ENCODE assay signal across 8 mouse cellular contexts in the genomic region with DNA sequence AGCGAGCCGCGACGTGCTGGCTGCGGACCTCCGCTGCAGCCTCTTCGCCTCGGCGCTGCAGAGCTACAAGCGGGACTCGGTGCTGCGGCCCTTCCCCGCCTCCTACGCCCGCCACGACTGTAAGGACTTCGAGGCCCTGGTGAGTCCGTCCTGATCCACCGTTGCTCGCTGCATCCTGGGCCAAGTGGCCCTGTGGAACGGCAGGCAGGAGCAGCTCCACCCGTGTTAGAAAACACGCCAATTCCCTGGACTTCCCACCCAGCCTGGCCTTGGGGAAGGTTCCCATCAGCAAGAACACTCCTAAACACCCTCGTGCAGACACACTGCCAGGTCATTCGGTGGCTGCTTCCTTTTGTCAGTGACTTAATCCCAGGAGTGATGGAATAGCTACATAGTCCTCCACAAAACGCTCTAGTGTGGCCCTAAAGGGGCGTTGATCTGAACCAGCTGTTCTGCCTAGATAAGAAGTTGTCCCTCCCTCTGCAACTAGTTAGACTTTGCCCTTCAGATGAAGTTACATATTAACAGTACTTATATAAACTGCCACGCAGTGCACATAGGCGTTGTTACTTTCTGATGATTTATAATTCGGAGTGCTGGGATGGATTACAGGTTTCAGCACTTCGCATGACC. TPM values are rescaled to one million over a fixed set of nuclear protein-coding genes. Genes with fewer than 3 reads are reported as not detected.
DNase-seq lines count a peak whose midpoint lies in the region; ATAC-seq and TF ChIP-seq lines count a peak whose summit lies in the region.

No protein-coding gene starts in this region.

- H3K36me3 ChIP-seq in lung, embryonic 14.5 days (ENCODE audit: insufficient read depth) = no peaks in the 10 kb centered on the region
- no peaks in the 10 kb centered on the region for H3K36me3 ChIP-seq in embryonic facial prominence, embryonic 12.5 days
- H3K36me3 ChIP-seq in intestine, embryonic 14.5 days (ENCODE audit: control insufficient read depth, insufficient read depth, low read length) = no peaks in the 10 kb centered on the region
- no peaks in the 10 kb centered on the region for H3K36me3 ChIP-seq in macrophage (ENCODE audit: inconsistent target)

- H3K9ac ChIP-seq in lung, embryonic 14.5 days = peak overlapping the region; percentile 79
- peak overlapping the region; percentile 79 for H3K9ac ChIP-seq in embryonic facial prominence, embryonic 12.5 days
- H3K9ac ChIP-seq in intestine, embryonic 14.5 days (ENCODE audit: low read length) = peak overlapping the region; percentile 77

- TF ChIP-seq CTCF in lung, embryonic 14.5 days (IDR thresholded peaks at IDR 0.05; ENCODE audit: low read depth) = no peak

- H3K79me2 ChIP-seq in macrophage (ENCODE audit: inconsistent target) = no peaks in the 10 kb centered on the region

- peak overlapping the region; percentile 64 for H3K4me3 ChIP-seq in lung, embryonic 14.5 days (ENCODE audit: low read depth, low read length)
- H3K4me3 ChIP-seq in embryonic facial prominence, embryonic 12.5 days = peak overlapping the region; percentile 67
- peak overlapping the region; percentile 62 for H3K4me3 ChIP-seq in intestine, embryonic 14.5 days (ENCODE audit: low read depth, low read length)
- H3K4me3 ChIP-seq in macrophage (ENCODE audit: inconsistent target) = peak overlapping the region; percentile 33; the same call in 1 of the 2 replicates

- peak; percentile 71 for ATAC-seq in lung, embryonic 14.5 days (ENCODE audit: insufficient read depth)
- ATAC-seq in embryonic facial prominence, embryonic 12.5 days (ENCODE audit: insufficient number of reproducible peaks, insufficient read depth, low FRiP score, low TSS enrichment) = no peak; the same call in 1 of the 2 replicates
- ATAC-seq in intestine, embryonic 14.5 days (replicated peaks; ENCODE audit: low FRiP score, low TSS enrichment, low read depth) = peak; percentile 71
- ATAC-seq in granulocyte monocyte progenitor cell, adult 5-6 weeks (replicated peaks; ENCODE audit: poor library complexity, severe bottlenecking) = no peak

- peak overlapping the region; percentile 89 for H3K27ac ChIP-seq in lung, embryonic 14.5 days (ENCODE audit: low read depth)
- H3K27ac ChIP-seq in embryonic facial prominence, embryonic 12.5 days = peak overlapping the region; percentile 77
- peak overlapping the region; percentile 96 for H3K27ac ChIP-seq in intestine, embryonic 14.5 days (ENCODE audit: low read depth)
- no peak overlapping the region for H3K27ac ChIP-seq in macrophage

- no peaks in the 10 kb centered on the region; the same call in 1 of the 2 replicates for H3K27me3 ChIP-seq in lung, embryonic 14.5 days (ENCODE audit: insufficient read depth, low read length)
- H3K27me3 ChIP-seq in embryonic facial prominence, embryonic 12.5 days = no peaks in the 10 kb centered on the region
- no peaks in the 10 kb centered on the region for H3K27me3 ChIP-seq in intestine, embryonic 14.5 days (replicated peaks; ENCODE audit: control insufficient read depth, insufficient read depth, low read length)

- peak; percentile 87 for DNase-seq in lung, embryonic 14.5 days
- no peak for DNase-seq in lung, postnatal 14 days
- DNase-seq in intestine, embryonic 14.5 days (ENCODE audit: low spot score) = peak; percentile 84
- no peak for DNase-seq in ovary, postnatal 36 days (ENCODE audit: low spot score)
- DNase-seq in gastrocnemius, adult 18-20 months (ENCODE audit: low spot score) = no peak

- H3K9me3 ChIP-seq in lung, embryonic 14.5 days (ENCODE audit: low read depth, low read length) = no peaks in the 10 kb centered on the region
- no peaks in the 10 kb centered on the region for H3K9me3 ChIP-seq in embryonic facial prominence, embryonic 12.5 days
- H3K9me3 ChIP-seq in intestine, embryonic 14.5 days (ENCODE audit: control insufficient read depth, low read length) = no peaks in the 10 kb centered on the region

- 0 out of 2 replicates have a peak, but pooled peaks cover 4% of the 10 kb centered on the region for H3K4me1 ChIP-seq in lung, embryonic 14.5 days (ENCODE audit: insufficient read depth)
- peaks cover 7% of the 10 kb centered on the region for H3K4me1 ChIP-seq in embryonic facial prominence, embryonic 12.5 days
- H3K4me1 ChIP-seq in intestine, embryonic 14.5 days (replicated peaks; ENCODE audit: control insufficient read depth, insufficient read depth, low read length) = peaks cover 27% of the 10 kb centered on the region

- peak overlapping the region; percentile 97 for H3K4me2 ChIP-seq in lung, embryonic 14.5 days
- H3K4me2 ChIP-seq in embryonic facial prominence, embryonic 12.5 days (replicated peaks) = peak overlapping the region; percentile 83
- peak overlapping the region; percentile 99 for H3K4me2 ChIP-seq in intestine, embryonic 14.5 days (ENCODE audit: low read length)

- 4% methylated on average over 28 of the region's 31 CpGs for WGBS in lung, embryonic 14.5 days
- WGBS in embryonic facial prominence, embryonic 12.5 days = 9% methylated on average over 31 of the region's 31 CpGs
- WGBS in intestine, embryonic 14.5 days = 3% methylated on average over 31 of the region's 31 CpGs
- WGBS in macrophage (ENCODE audit: missing documents) = 8% methylated on average over 28 of the region's 31 CpGs

RNA-seq across cellular contexts. Expression of gene Parp16, which starts 20.5 kb away (rescaled TPM):
- polyA plus RNA-seq in lung, embryonic 14.5 days (2014; fragmentation: Nextera tagmentation; extraction: Ambion mirVana) = 5.3 and 6.9 TPM in 2 replicates
- 7.1 and 7.2 TPM in 2 replicates for polyA plus RNA-seq in embryonic facial prominence, embryonic 12.5 days (2016; fragmentation: Nextera tagmentation; extraction: Ambion mirVana)
- 8.1 and 9.1 TPM in 2 replicates for polyA plus RNA-seq in intestine, embryonic 14.5 days (2014; fragmentation: Nextera tagmentation; extraction: Ambion mirVana)
- total RNA-seq in macrophage (2018; cell fraction: chromatin; rRNA removed) = 1 to 10 TPM in 25 of 26 experiments, under 1 TPM in 1; 0.55 to 7.5 (median 2.6) TPM
- 1 to 10 TPM in 24 of 26 experiments, under 1 TPM in 2; 0.56 to 2.7 (median 1.4) TPM for total RNA-seq in macrophage (2018; cell fraction: cytosol; rRNA removed)
- total RNA-seq in macrophage (2018; cell fraction: nucleus; rRNA removed) = 1 to 10 TPM in 22 of 26 experiments, under 1 TPM in 4; 0.54 to 6.5 (median 1.7) TPM
- 2.0 to 3.2 TPM (median 2.1 TPM) in 3 replicates for polyA plus RNA-seq in macrophage (2018)
- 1 to 10 TPM; 3.6 to 3.7 TPM for total RNA-seq in gastrocnemius, adult 18-20 months (2021)
- total RNA-seq in granulocyte monocyte progenitor cell, adult 5-6 weeks (2014; fragmentation: Nextera tagmentation) = 2.1 and 8.0 TPM in 2 replicates
- 1.4 and 2.2 TPM in 2 replicates for total RNA-seq in granulocyte monocyte progenitor cell, adult 5-6 weeks (2017)

RNA-seq across cellular contexts. Expression of gene Cilp, which starts 49.4 kb away (rescaled TPM):
- 0.22 TPM in 1 of 2 replicates, not detected in the other for polyA plus RNA-seq in lung, embryonic 14.5 days (2014; fragmentation: Nextera tagmentation; extraction: Ambion mirVana)
- polyA plus RNA-seq in embryonic facial prominence, embryonic 12.5 days (2016; fragmentation: Nextera tagmentation; extraction: Ambion mirVana) = 0.95 and 0.99 TPM in 2 replicates
- 1.1 and 2.0 TPM in 2 replicates for polyA plus RNA-seq in intestine, embryonic 14.5 days (2014; fragmentation: Nextera tagmentation; extraction: Ambion mirVana)
- total RNA-seq in macrophage (2018; cell fraction: chromatin; rRNA removed) = not detected
- total RNA-seq in macrophage (2018; cell fraction: cytosol; rRNA removed) = not detected
- total RNA-seq in macrophage (2018; cell fraction: nucleus; rRNA removed) = not detected
- not detected in 3 replicates for polyA plus RNA-seq in macrophage (2018)
- 10 to 100 TPM; 20.6 to 30.0 TPM for total RNA-seq in gastrocnemius, adult 18-20 months (2021)
- not detected in 2 replicates for total RNA-seq in granulocyte monocyte progenitor cell, adult 5-6 weeks (2014; fragmentation: Nextera tagmentation)
- total RNA-seq in granulocyte monocyte progenitor cell, adult 5-6 weeks (2017) = not detected in 2 replicates

Comparison
In these comparisons a context has a peak if more than half of its experiments do, and no peak if none do; other contexts are left out.
1. DNase-seq: peak in lung, embryonic 14.5 days (single experiment) and intestine, embryonic 14.5 days (single experiment); none in lung, postnatal 14 days (single experiment), ovary, postnatal 36 days (single experiment) and gastrocnemius, adult 18-20 months (single experiment).
2. ATAC-seq: peak in lung, embryonic 14.5 days (single experiment) and intestine, embryonic 14.5 days (single experiment); none in embryonic facial prominence, embryonic 12.5 days (single experiment) and granulocyte monocyte progenitor cell, adult 5-6 weeks (single experiment).
3. Peak in every context shown above with its lines, with median percentiles within 50 percentile points of each other: H3K4me2 ChIP-seq, H3K4me3 ChIP-seq and H3K9ac ChIP-seq.